9 mouse cellular contexts compared by ENCODE assay signal in the genomic region with DNA sequence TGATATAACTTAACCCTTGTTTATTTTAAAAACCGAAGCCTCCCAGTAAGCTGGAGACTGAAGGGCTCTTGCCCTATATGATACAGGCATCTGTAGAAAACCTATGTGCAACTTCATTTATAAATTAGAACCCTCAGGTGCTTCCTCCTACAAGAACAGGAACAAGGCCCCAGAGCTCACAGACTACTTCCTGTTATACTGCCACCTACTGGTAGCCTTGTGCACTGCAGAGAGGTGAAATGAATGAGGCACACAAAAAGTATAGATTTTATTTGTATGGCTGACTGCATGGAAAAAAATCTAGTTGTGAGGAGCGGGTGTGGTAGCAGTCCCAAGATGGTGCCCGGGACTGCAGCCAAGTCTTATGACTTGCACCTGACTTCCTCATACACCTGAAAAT.
DNase-seq lines count a peak whose midpoint lies in the region; ATAC-seq and TF ChIP-seq lines count a peak whose summit lies in the region.
"Had no signal": no experiment of that assay in that cellular context is flagged by ENCODE, and none has a peak within 500 bp of the region (broad histone marks: within the 10 kb centered on the region; RNA-seq: fewer than 3 reads in every experiment).

No protein-coding gene starts in this region.

- intact Hi-C loops in gastrocnemius, adult 2 months (cut with DNase I), result loop anchor here (10.0 kb wide), 1 partner anchor 107 kb away; no protein-coding TSS in a partner anchor
- intact Hi-C loops in left cerebral cortex, postnatal 25 days (cut with DNase I), result no loop called here
- intact Hi-C loops in gastrocnemius, postnatal 36 days (cut with DNase I), result no loop called here

- DNase-seq in gastrocnemius, adult 2 months, result peak; percentile 21
- no peak for DNase-seq in gastrocnemius, postnatal 4 days (ENCODE audit: low spot score in 2 of 2)
- no peak for DNase-seq in testis, postnatal 14 days (ENCODE audit: low spot score)
- DNase-seq in frontal cortex, postnatal 14 days (ENCODE audit: low spot score in 2 of 2), result no peak
- no peak for DNase-seq in left cerebral cortex, postnatal 25 days (ENCODE audit: low spot score in 2 of 2)
- no peak for DNase-seq in gastrocnemius, postnatal 36 days

- no peak overlapping the region for H3K27ac ChIP-seq in gastrocnemius, adult 2 months
- H3K27ac ChIP-seq in testis, adult 2 months (ENCODE audit: control insufficient read depth, insufficient read depth, low read depth, low read length), result no peak overlapping the region
- H3K27ac ChIP-seq: heart, embryonic 13.5 days had no signal

- TF ChIP-seq POLR2A in testis, adult 2 months (IDR thresholded peaks at IDR 0.05; ENCODE audit: control insufficient read depth, low read depth, low read length), result no peak

- no peaks in the 10 kb centered on the region for H3K36me3 ChIP-seq in testis, adult 2 months (ENCODE audit: control insufficient read depth, insufficient read depth, low read length)
- H3K36me3 ChIP-seq: heart, embryonic 13.5 days had no signal

- ATAC-seq in megakaryocyte progenitor cell, adult 5-6 weeks (replicated peaks; ENCODE audit: poor library complexity), result peak; percentile 76

- peaks cover 3% of the 10 kb centered on the region for H3K4me1 ChIP-seq in testis, adult 2 months (ENCODE audit: control insufficient read depth, insufficient read depth, low read length)

- peak; percentile 69 for TF ChIP-seq CTCF in gastrocnemius, adult 2 months (IDR thresholded peaks at IDR 0.05)
- peak; percentile 40; the same call in 1 of the 2 replicates for TF ChIP-seq CTCF in testis, adult 2 months (IDR thresholded peaks at IDR 0.05; ENCODE audit: control insufficient read depth, insufficient read depth, insufficient replicate concordance, low read depth, low read length)

- H3K27me3 ChIP-seq in testis, adult 2 months (ENCODE audit: control insufficient read depth, insufficient read depth, low read length), result no peaks in the 10 kb centered on the region
- H3K27me3 ChIP-seq: heart, embryonic 13.5 days had no signal

- no peak overlapping the region for H3K4me3 ChIP-seq in gastrocnemius, adult 2 months
- H3K4me3 ChIP-seq in testis, adult 2 months (ENCODE audit: control insufficient read depth, low read depth, low read length), result no peak overlapping the region
- H3K4me3 ChIP-seq: heart, embryonic 13.5 days had no signal
